ENCODE assay signal across 19 mouse cellular contexts in the genomic region with DNA sequence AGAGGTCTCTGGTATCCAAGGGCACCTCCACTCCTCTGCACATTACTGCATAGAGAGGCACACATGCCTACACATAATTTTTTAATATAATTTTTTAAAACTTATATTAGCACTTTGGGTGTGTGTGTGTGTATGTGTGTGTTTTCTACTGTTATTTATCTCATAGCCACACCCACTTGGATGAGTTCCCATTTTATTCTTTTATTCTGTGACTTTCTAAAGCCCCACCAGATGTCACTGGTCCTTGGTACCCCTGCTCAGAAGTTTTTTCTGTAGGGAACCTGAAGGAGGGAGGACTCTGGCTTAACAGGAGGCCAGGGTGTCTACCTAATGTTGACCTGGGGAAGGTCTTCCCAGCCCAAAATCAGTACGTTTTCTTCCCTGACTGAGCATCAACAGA.
A peak's percentile ranks its signal among the peaks of the same experiment; 100 is the strongest.
DNase-seq lines count a peak whose midpoint lies in the region; ATAC-seq lines count a peak whose summit lies in the region.
"Had no signal": no experiment of that assay in that cellular context is flagged by ENCODE, and none has a peak within 500 bp of the region (broad histone marks: within the 10 kb centered on the region; RNA-seq: fewer than 3 reads in every experiment).

No protein-coding gene starts in this region.

- no peak for DNase-seq in heart, postnatal 14 days
- no peak for DNase-seq in kidney, postnatal 4 days
- DNase-seq in midbrain, embryonic 10.5 days (ENCODE audit: low spot score): no peak
- DNase-seq in gastrocnemius, adult 8-10 months (ENCODE audit: low spot score in 2 of 2): no peak
- DNase-seq: cerebellum, adult 8-10 months; forebrain, postnatal 0 days; kidney, adult 11 months; liver, postnatal 0 days; midbrain, embryonic 14.5 days; right cerebral cortex, adult 18-20 months; thymus, postnatal 14 days had no signal

- H3K9me3 ChIP-seq in heart, embryonic 13.5 days: no peaks in the 10 kb centered on the region
- H3K9me3 ChIP-seq in kidney, embryonic 15.5 days (replicated peaks): no peaks in the 10 kb centered on the region
- no peaks in the 10 kb centered on the region for H3K9me3 ChIP-seq in midbrain, embryonic 16.5 days (replicated peaks; ENCODE audit: control insufficient read depth, low read length, poor library complexity, severe bottlenecking)
- H3K9me3 ChIP-seq in midbrain, embryonic 10.5 days (replicated peaks): no peaks in the 10 kb centered on the region
- H3K9me3 ChIP-seq in stomach, embryonic 16.5 days (replicated peaks; ENCODE audit: control insufficient read depth, low read length): no peaks in the 10 kb centered on the region
- H3K9me3 ChIP-seq: embryonic facial prominence, embryonic 12.5 days had no signal

- H3K4me2 ChIP-seq in heart, embryonic 13.5 days: no peak overlapping the region
- no peak overlapping the region for H3K4me2 ChIP-seq in kidney, embryonic 15.5 days
- no peak overlapping the region for H3K4me2 ChIP-seq in midbrain, embryonic 16.5 days (ENCODE audit: low read length)
- no peak overlapping the region for H3K4me2 ChIP-seq in stomach, embryonic 16.5 days (ENCODE audit: low read depth, low read length)
- H3K4me2 ChIP-seq: embryonic facial prominence, embryonic 12.5 days; heart, embryonic 11.5 days had no signal

- intact Hi-C loops in heart, postnatal 14 days (cut with DNase I): no loop called here

- H3K27ac ChIP-seq in heart, embryonic 13.5 days (replicated peaks): no peak overlapping the region
- peak overlapping the region; percentile 34; the same call in 1 of the 2 replicates for H3K27ac ChIP-seq in kidney, embryonic 15.5 days
- H3K27ac ChIP-seq in midbrain, embryonic 16.5 days (ENCODE audit: low read length): no peak overlapping the region
- H3K27ac ChIP-seq in midbrain, embryonic 10.5 days (replicated peaks): no peak overlapping the region
- peak overlapping the region; percentile 37; the same call in 1 of the 2 replicates for H3K27ac ChIP-seq in stomach, embryonic 16.5 days (ENCODE audit: low read length)
- H3K27ac ChIP-seq: kidney, postnatal 0 days had no signal

- no peak overlapping the region for H3K4me3 ChIP-seq in heart, embryonic 13.5 days
- no peak overlapping the region for H3K4me3 ChIP-seq in kidney, embryonic 15.5 days (replicated peaks)
- no peak overlapping the region for H3K4me3 ChIP-seq in midbrain, embryonic 16.5 days (ENCODE audit: low read depth, low read length)
- H3K4me3 ChIP-seq in midbrain, embryonic 10.5 days: no peak overlapping the region
- no peak overlapping the region for H3K4me3 ChIP-seq in stomach, embryonic 16.5 days (replicated peaks; ENCODE audit: low read length)
- H3K4me3 ChIP-seq: embryonic facial prominence, embryonic 12.5 days had no signal

- H3K36me3 ChIP-seq in heart, embryonic 13.5 days: peaks cover 18% of the 10 kb centered on the region
- H3K36me3 ChIP-seq in kidney, embryonic 15.5 days: peaks cover 18% of the 10 kb centered on the region
- H3K36me3 ChIP-seq in midbrain, embryonic 16.5 days (ENCODE audit: control insufficient read depth, insufficient read depth, low read length): no peaks in the 10 kb centered on the region
- H3K36me3 ChIP-seq in midbrain, embryonic 10.5 days: peaks cover 26% of the 10 kb centered on the region
- no peaks in the 10 kb centered on the region for H3K36me3 ChIP-seq in stomach, embryonic 16.5 days (ENCODE audit: control insufficient read depth, insufficient read depth, low read length)

- H3K9ac ChIP-seq in heart, embryonic 13.5 days: 0 out of 2 replicates have a peak overlapping the region, but pooled peaks have one; percentile 21
- no peak overlapping the region for H3K9ac ChIP-seq in kidney, embryonic 15.5 days
- peak overlapping the region; percentile 11; the same call in 1 of the 2 replicates for H3K9ac ChIP-seq in midbrain, embryonic 16.5 days (ENCODE audit: low read depth, low read length)
- H3K9ac ChIP-seq in stomach, embryonic 16.5 days (ENCODE audit: low read length): 0 out of 2 replicates have a peak overlapping the region, but pooled peaks have one; percentile 23
- H3K9ac ChIP-seq: embryonic facial prominence, embryonic 12.5 days; forebrain, postnatal 0 days; liver, postnatal 0 days had no signal

- WGBS in heart, embryonic 13.5 days: 67% methylated on average over 1 of the region's 1 CpGs
- WGBS in kidney, embryonic 15.5 days: 65% methylated on average over 1 of the region's 1 CpGs
- 72% methylated on average over 1 of the region's 1 CpGs for WGBS in midbrain, embryonic 16.5 days
- 80% methylated on average over 1 of the region's 1 CpGs for WGBS in midbrain, embryonic 10.5 days
- 44% methylated on average over 1 of the region's 1 CpGs for WGBS in stomach, embryonic 16.5 days

- H3K27me3 ChIP-seq in heart, embryonic 13.5 days (replicated peaks): no peaks in the 10 kb centered on the region
- no peaks in the 10 kb centered on the region for H3K27me3 ChIP-seq in kidney, embryonic 15.5 days
- H3K27me3 ChIP-seq in midbrain, embryonic 16.5 days (ENCODE audit: control insufficient read depth, insufficient read depth, low read depth, low read length): no peaks in the 10 kb centered on the region
- H3K27me3 ChIP-seq in midbrain, embryonic 10.5 days (ENCODE audit: low read depth, poor library complexity, severe bottlenecking): no peaks in the 10 kb centered on the region
- no peaks in the 10 kb centered on the region for H3K27me3 ChIP-seq in stomach, embryonic 16.5 days (ENCODE audit: control insufficient read depth, insufficient read depth, low read length)
- H3K27me3 ChIP-seq: CH12.LX; embryonic facial prominence, embryonic 12.5 days had no signal

- H3K4me1 ChIP-seq in heart, embryonic 13.5 days: peaks cover 67% of the 10 kb centered on the region
- peaks cover 58% of the 10 kb centered on the region for H3K4me1 ChIP-seq in kidney, embryonic 15.5 days
- peaks cover 41% of the 10 kb centered on the region for H3K4me1 ChIP-seq in midbrain, embryonic 16.5 days (ENCODE audit: control insufficient read depth, insufficient read depth, low read length)
- H3K4me1 ChIP-seq in midbrain, embryonic 10.5 days: peaks cover 55% of the 10 kb centered on the region
- H3K4me1 ChIP-seq in stomach, embryonic 16.5 days (ENCODE audit: control insufficient read depth, insufficient read depth, low read length): peaks cover 12% of the 10 kb centered on the region

- ATAC-seq in heart, embryonic 13.5 days (ENCODE audit: extremely low read depth, insufficient number of reproducible peaks, low FRiP score, low TSS enrichment): no peak
- no peak for ATAC-seq in kidney, embryonic 15.5 days (replicated peaks; ENCODE audit: low FRiP score)
- no peak for ATAC-seq in midbrain, embryonic 16.5 days
- ATAC-seq in stomach, embryonic 16.5 days (ENCODE audit: insufficient read depth, low FRiP score): no peak

Comparison
In these comparisons a context has a peak if more than half of its experiments do, and no peak if none do; other contexts are left out.
1. H3K27ac ChIP-seq: peak in kidney, embryonic 15.5 days (single experiment) and stomach, embryonic 16.5 days (single experiment); none in heart, embryonic 13.5 days (single experiment), midbrain, embryonic 16.5 days (single experiment) and midbrain, embryonic 10.5 days (single experiment).